Mouse (Mus musculus) lung, adult 2 months (tissue): ENCODE results near the gene Chst1.

ENCODE experiments used
- CTCF ChIP-seq: fragments of 200-500 bp; IDR thresholded peaks from 2 replicates; pipeline ENCODE4 v1.5.1; 2011; ENCODE audit warnings: mild to moderate bottlenecking, low read length, control low read depth; ENCODE audit not compliant: insufficient read depth
- POLR2A ChIP-seq: fragments of 200-500 bp; IDR thresholded peaks from 2 replicates; pipeline ENCODE4 v1.6.1; 2011; ENCODE audit warnings: low read depth, mild to moderate bottlenecking, control low read depth, low read length, borderline replicate concordance; ENCODE audit errors: extremely low read depth

DNA sequence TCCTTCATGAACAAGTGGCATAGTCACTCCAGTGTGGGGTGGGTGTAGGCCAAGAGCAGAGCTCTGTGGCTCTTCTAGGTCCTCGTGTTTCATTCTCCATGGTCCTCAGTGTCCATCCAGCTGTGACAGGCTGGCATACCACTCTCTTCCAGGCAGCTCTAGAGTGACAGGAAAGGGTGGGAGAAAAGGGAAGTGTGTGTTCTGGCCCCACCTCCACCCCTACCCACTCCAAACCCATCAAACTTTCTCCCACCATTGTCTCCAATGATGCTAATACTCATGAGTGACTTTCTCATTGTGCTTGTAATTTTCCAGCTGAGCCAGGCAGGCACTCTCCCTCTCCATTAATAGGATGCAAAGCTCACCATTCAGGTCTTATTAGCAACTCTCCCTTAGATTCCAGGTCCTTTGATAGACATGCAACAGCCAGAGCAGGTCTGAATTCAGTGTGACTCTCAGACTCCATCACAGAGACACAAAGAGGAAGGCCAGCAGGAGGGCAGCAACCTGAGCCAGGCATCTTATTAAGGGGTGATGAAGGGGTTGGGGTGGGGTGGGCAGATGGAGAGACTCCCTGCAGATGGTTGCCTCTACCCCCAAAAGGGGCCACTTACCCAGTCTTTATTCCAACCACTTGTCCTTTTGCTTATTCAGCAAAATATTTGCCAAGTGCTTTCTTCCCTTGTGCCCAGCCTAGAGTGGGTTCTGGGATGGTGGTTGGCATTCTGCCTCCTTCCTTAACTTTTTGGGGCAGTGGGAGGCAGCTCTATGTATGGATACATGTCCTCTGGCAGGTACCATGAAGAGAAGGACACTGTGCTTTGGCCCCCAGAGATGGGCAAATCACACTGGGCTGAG, 59.0 kb downstream of the Chst1 start:
- TF ChIP-seq POLR2A (no peak), CTCF (no peak)
